37 mouse cellular contexts compared by ENCODE assay signal in the genomic region with DNA sequence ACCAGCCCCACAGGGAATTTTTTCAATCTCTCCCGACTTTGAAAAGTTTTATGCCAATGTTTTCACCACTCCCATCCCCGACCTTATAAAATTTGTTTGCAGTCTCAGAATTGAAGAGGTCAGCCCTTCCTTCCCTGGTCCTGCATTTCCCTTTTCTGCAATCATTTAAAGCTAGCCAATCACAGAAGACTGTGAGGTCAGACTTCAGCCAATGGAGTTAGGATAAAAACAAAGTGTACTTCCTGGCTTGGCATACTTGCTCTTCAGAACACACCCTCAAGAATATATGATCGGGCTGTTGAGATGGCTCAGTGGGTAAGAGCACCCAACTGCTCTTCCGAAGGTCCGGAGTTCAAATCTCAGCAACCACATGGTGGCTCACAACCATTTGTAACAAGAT. TPM values are rescaled to one million over a fixed set of nuclear protein-coding genes. Genes with fewer than 3 reads are reported as not detected.
"Had no signal": no experiment of that assay in that cellular context is flagged by ENCODE, and none has a peak within 500 bp of the region (broad histone marks: within the 10 kb centered on the region; RNA-seq: fewer than 3 reads in every experiment).

No protein-coding gene starts in this region.

- H3K27ac ChIP-seq: limb, embryonic 10.5 days; limb, embryonic 12.5 days; limb, embryonic 13.5 days; limb, embryonic 15.5 days; liver, embryonic 14.5 days; liver, embryonic 15.5 days; lung, embryonic 15.5 days; macrophage; midbrain, embryonic 10.5 days; midbrain, embryonic 12.5 days; midbrain, embryonic 13.5 days; midbrain, embryonic 15.5 days; neural tube, embryonic 12.5 days had no signal

- H3K36me3 ChIP-seq: limb, embryonic 10.5 days; limb, embryonic 12.5 days; limb, embryonic 13.5 days; limb, embryonic 15.5 days; liver, embryonic 12.5 days; liver, embryonic 13.5 days; liver, embryonic 15.5 days; lung, embryonic 15.5 days; midbrain, embryonic 10.5 days; midbrain, embryonic 12.5 days; midbrain, embryonic 13.5 days; midbrain, embryonic 15.5 days; neural tube, embryonic 12.5 days had no signal

- H3K9ac ChIP-seq: limb, embryonic 12.5 days; limb, embryonic 13.5 days; limb, embryonic 15.5 days; liver, embryonic 12.5 days; liver, embryonic 13.5 days; liver, embryonic 14.5 days; liver, embryonic 15.5 days; liver, postnatal 0 days; lung, embryonic 14.5 days; lung, embryonic 15.5 days; midbrain, embryonic 12.5 days; midbrain, embryonic 13.5 days; midbrain, embryonic 15.5 days; neural tube, embryonic 12.5 days had no signal

- DNase-seq: left cerebral cortex, postnatal 4 days; liver; liver, embryonic 13.5 days; liver, postnatal 0 days; lung, adult 18-20 months; lung, adult 2 months; lung, embryonic 14.5 days; lung, postnatal 10 days; lung, postnatal 14 days; lung, postnatal 36 days; midbrain, embryonic 14.5 days had no signal

- H3K4me3 ChIP-seq: limb, embryonic 10.5 days; limb, embryonic 12.5 days; limb, embryonic 13.5 days; limb, embryonic 15.5 days; liver, embryonic 12.5 days; liver, embryonic 13.5 days; liver, embryonic 15.5 days; lung, embryonic 15.5 days; megakaryocyte, embryonic 14.5 days; midbrain, embryonic 10.5 days; midbrain, embryonic 12.5 days; midbrain, embryonic 13.5 days; midbrain, embryonic 15.5 days; myocyte; neural tube, embryonic 12.5 days had no signal

- H3K27me3 ChIP-seq: limb, embryonic 12.5 days; limb, embryonic 13.5 days; limb, embryonic 15.5 days; liver, embryonic 12.5 days; liver, embryonic 13.5 days; liver, embryonic 15.5 days; lung, embryonic 15.5 days; megakaryocyte, embryonic 14.5 days; midbrain, embryonic 12.5 days; midbrain, embryonic 13.5 days; midbrain, embryonic 15.5 days; neural tube, embryonic 12.5 days had no signal

- H3K9me3 ChIP-seq: limb, embryonic 10.5 days; limb, embryonic 13.5 days; limb, embryonic 15.5 days; liver, embryonic 12.5 days; liver, embryonic 13.5 days; liver, embryonic 15.5 days; lung, embryonic 15.5 days; midbrain, embryonic 10.5 days; midbrain, embryonic 12.5 days; midbrain, embryonic 13.5 days; midbrain, embryonic 15.5 days had no signal

RNA-seq across cellular contexts. Expression of a gene that starts 40.3 kb away (rescaled TPM):
- total RNA-seq: megakaryocyte progenitor cell, adult 5-6 weeks; megakaryocyte-erythroid progenitor cell, adult 5-6 weeks; monocyte, adult 5-6 weeks had no signal

RNA-seq across cellular contexts. Expression of a gene that starts 57.7 kb away (rescaled TPM):
- total RNA-seq: liver, adult 2 months; megakaryocyte progenitor cell, adult 5-6 weeks; megakaryocyte, adult 5-6 weeks; megakaryocyte-erythroid progenitor cell, adult 5-6 weeks; monocyte, adult 5-6 weeks had no signal
- polyA plus RNA-seq: limb, embryonic 10.5 days; liver, adult 2 months; liver, embryonic 11.5 days; liver, embryonic 12.5 days; liver, embryonic 13.5 days; liver, embryonic 14.5 days; liver, embryonic 15.5 days; liver, embryonic 16.5 days; liver, postnatal 0 days; lung, embryonic 14.5 days; lung, embryonic 15.5 days; lung, embryonic 16.5 days; lung, postnatal 0 days; macrophage; midbrain, embryonic 10.5 days; midbrain, embryonic 11.5 days; midbrain, embryonic 12.5 days; neural tube, embryonic 12.5 days had no signal
